Mouse (Mus musculus) spleen, adult 2 months (tissue): ENCODE results near the gene Rbm47.

Experiments
- CTCF ChIP-seq: fragments of 200-500 bp; IDR thresholded peaks from 2 replicates; pipeline ENCODE4 v1.5.1; 2011; ENCODE audit warnings: mild to moderate bottlenecking, inconsistent platforms; ENCODE audit not compliant: insufficient read depth, insufficient read length, insufficient replicate concordance; ENCODE audit errors: extremely low read depth
- POLR2A ChIP-seq: fragments of 200-500 bp; IDR thresholded peaks from 2 replicates; pipeline ENCODE4 v1.6.1; 2011; ENCODE audit warnings: low read depth, low read length, inconsistent platforms

- TF ChIP-seq POLR2A (no peak), CTCF (no peak)
These were observed 173.8 kb downstream of the Rbm47 start for GRCm38 (mm10) chr5:65999106-65999505.
